ENCODE assay signal across 8 mouse cellular contexts in the genomic region with DNA sequence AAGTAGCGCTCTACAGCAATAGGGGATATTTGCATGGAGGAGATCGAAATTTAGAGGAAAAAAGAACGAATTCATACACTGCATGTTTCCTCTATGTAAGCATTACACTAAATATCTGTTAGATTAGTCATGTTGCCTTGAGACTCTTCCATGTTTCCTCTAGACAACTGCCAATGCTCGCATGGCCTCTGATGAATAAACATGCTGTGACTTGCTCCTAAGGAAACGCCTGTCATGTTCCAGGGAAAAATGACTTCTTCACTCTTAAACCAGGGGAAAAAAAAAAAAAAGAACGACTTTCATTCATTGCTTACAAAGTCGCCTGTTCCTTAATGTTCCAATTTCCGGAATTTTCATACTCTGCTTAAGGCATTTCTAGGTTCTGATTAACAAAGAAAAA. TPM values are rescaled to one million over a fixed set of nuclear protein-coding genes. Genes with fewer than 3 reads are reported as not detected.
DNase-seq lines count a peak whose midpoint lies in the region; ATAC-seq and TF ChIP-seq lines count a peak whose summit lies in the region.

No protein-coding gene starts in this region.

- peak overlapping the region; percentile 95 for H3K27ac ChIP-seq in heart, adult 2 months
- H3K27ac ChIP-seq in neural tube, embryonic 12.5 days = no peak overlapping the region
- H3K27ac ChIP-seq in liver, embryonic 11.5 days (ENCODE audit: low read depth, low read length) = no peak overlapping the region

- H3K9me3 ChIP-seq in neural tube, embryonic 12.5 days = no peaks in the 10 kb centered on the region
- no peaks in the 10 kb centered on the region for H3K9me3 ChIP-seq in liver, embryonic 11.5 days (ENCODE audit: control insufficient read depth, low read length)

- H3K4me1 ChIP-seq in heart, adult 2 months (ENCODE audit: control insufficient read depth, insufficient read depth, low read length) = peaks cover 8% of the 10 kb centered on the region
- H3K4me1 ChIP-seq in neural tube, embryonic 12.5 days = peaks cover 4% of the 10 kb centered on the region; the same call in 1 of the 2 replicates
- H3K4me1 ChIP-seq in liver, embryonic 11.5 days (replicated peaks; ENCODE audit: control insufficient read depth, insufficient read depth, low read length) = peaks cover 2% of the 10 kb centered on the region; the same call in 1 of the 2 replicates

- TF ChIP-seq CTCF in heart, adult 2 months (IDR thresholded peaks at IDR 0.05) = no peak

- H3K9ac ChIP-seq in heart, adult 2 months (ENCODE audit: low read depth, low read length) = peak overlapping the region; percentile 38; the same call in 1 of the 2 replicates
- no peak overlapping the region for H3K9ac ChIP-seq in neural tube, embryonic 12.5 days
- H3K9ac ChIP-seq in liver, embryonic 11.5 days (ENCODE audit: low read depth, low read length) = no peak overlapping the region

- H3K36me3 ChIP-seq in heart, adult 2 months (ENCODE audit: control insufficient read depth, insufficient read depth, low read length) = peaks cover 13% of the 10 kb centered on the region
- H3K36me3 ChIP-seq in neural tube, embryonic 12.5 days = no peaks in the 10 kb centered on the region
- H3K36me3 ChIP-seq in liver, embryonic 11.5 days (ENCODE audit: control insufficient read depth, insufficient read depth, low read length) = no peaks in the 10 kb centered on the region

- TF ChIP-seq POLR2A in heart, adult 2 months (IDR thresholded peaks at IDR 0.05; ENCODE audit: insufficient read depth, low read depth, low read length) = no peak

- no peak for DNase-seq in heart, adult 2 months
- DNase-seq in heart, postnatal 25 days (ENCODE audit: low spot score) = no peak
- no peak for DNase-seq in neural tube, embryonic 10.5 days (ENCODE audit: extremely low spot score, low spot score)
- DNase-seq in liver, embryonic 11.5 days (ENCODE audit: low spot score) = no peak
- no peak for DNase-seq in ovary, adult 18-20 months (ENCODE audit: low spot score)
- no peak for DNase-seq in c-Kit-positive CD71-positive TER-119-positive erythroid progenitor cells, embryonic 14.5 days (ENCODE audit: low spot score)
- DNase-seq in thymus, postnatal 25 days = no peak

- H3K4me3 ChIP-seq in heart, adult 2 months = peak overlapping the region; percentile 73
- H3K4me3 ChIP-seq in neural tube, embryonic 12.5 days = no peak overlapping the region
- peak overlapping the region; percentile 65 for H3K4me3 ChIP-seq in liver, embryonic 11.5 days (ENCODE audit: low read depth, low read length)

- intact Hi-C loops in heart, adult 2 months (cut with DNase I) = loop anchor here (5.0 kb wide), 1 partner anchor 55 kb away; no protein-coding TSS in a partner anchor
- intact Hi-C loops in heart, postnatal 25 days (cut with DNase I) = loop anchor here (2.0 to 5.0 kb wide), 3 partner anchors 14 to 215 kb away; partner anchors contain the start of gene Grb14

- peak overlapping the region; percentile 99; the same call in 1 of the 2 replicates for H3K4me2 ChIP-seq in neural tube, embryonic 12.5 days (replicated peaks)
- H3K4me2 ChIP-seq in liver, embryonic 11.5 days = peak overlapping the region; percentile 91

- TF ChIP-seq EP300 in heart, adult 2 months (IDR thresholded peaks at IDR 0.05; ENCODE audit: insufficient read depth, low read depth, low read length) = no peak

- ATAC-seq in neural tube, embryonic 12.5 days (ENCODE audit: low FRiP score, low read depth) = no peak
- ATAC-seq in liver, embryonic 11.5 days (replicated peaks; ENCODE audit: low FRiP score) = no peak

- H3K27me3 ChIP-seq in heart, adult 2 months (ENCODE audit: control insufficient read depth, insufficient read depth, low read length) = no peaks in the 10 kb centered on the region
- H3K27me3 ChIP-seq in neural tube, embryonic 12.5 days (replicated peaks) = peaks cover 6% of the 10 kb centered on the region; the same call in 1 of the 2 replicates
- peaks cover 28% of the 10 kb centered on the region for H3K27me3 ChIP-seq in liver, embryonic 11.5 days (replicated peaks; ENCODE audit: control insufficient read depth, insufficient read depth, low read length)

- peaks cover 5% of the 10 kb centered on the region; the same call in 1 of the 2 replicates for H3K79me2 ChIP-seq in heart, adult 2 months (replicated peaks; ENCODE audit: control insufficient read depth, insufficient read depth, low read length)

- 32% methylated on average over 8 of the region's 8 CpGs for WGBS in heart, adult 2 months
- WGBS in neural tube, embryonic 12.5 days = 66% methylated on average over 8 of the region's 8 CpGs
- 54% methylated on average over 8 of the region's 8 CpGs for WGBS in liver, embryonic 11.5 days

RNA-seq across cellular contexts. Expression of gene Cobll1, which starts 2.1 kb away (rescaled TPM):
- 10 to 100 TPM; 53.3 to 76.8 TPM for total RNA-seq in heart, adult 2 months (2021)
- 19.3 and 35.1 TPM in 2 replicates for polyA plus RNA-seq in heart, adult 2 months (2012; rRNA removed)
- total RNA-seq in heart, postnatal 25 days (2021) = 10 to 100 TPM; 56.6 to 61.6 TPM
- 2.2 and 3.0 TPM in 2 replicates for polyA plus RNA-seq in neural tube, embryonic 12.5 days (2016; fragmentation: Nextera tagmentation; extraction: Ambion mirVana)
- polyA plus RNA-seq in liver, embryonic 11.5 days (2014; fragmentation: Nextera tagmentation; extraction: Ambion mirVana) = 5.8 and 6.4 TPM in 2 replicates
